Mouse (Mus musculus) kidney, embryonic 15.5 days (tissue): ENCODE results near the gene Ube2h. TPM values are rescaled to one million over a fixed set of nuclear protein-coding genes. Genes with fewer than 3 reads are reported as not detected.
A peak's percentile ranks its signal among the peaks of the same experiment; 100 is the strongest.

Experiments used
- ATAC-seq: fragments of 200-750 bp; cut with Nextera tagmentation; replicated peaks from 2 replicates; pipeline ENCODE4 v1.8.0; 2017; ENCODE audit warnings: moderate TSS enrichment; ENCODE audit not compliant: low FRiP score
- H3K27ac ChIP-seq: fragments of 300-500 bp; sonication (generic); 2 replicates; pipeline ENCODE4 v1.5.1; 2015; ENCODE audit warnings: mild to moderate bottlenecking, inconsistent platforms
- H3K27me3 ChIP-seq: fragments of 300-500 bp; sonication (generic); 2 replicates; pipeline ENCODE4 v1.6.1; 2015; ENCODE audit warnings: inconsistent platforms
- H3K36me3 ChIP-seq: fragments of 300-500 bp; sonication (generic); 2 replicates; pipeline ENCODE4 v1.6.1; 2015; ENCODE audit warnings: inconsistent platforms
- H3K4me1 ChIP-seq: fragments of 300-500 bp; sonication (generic); 2 replicates; pipeline ENCODE4 v1.6.1; 2015; ENCODE audit warnings: inconsistent platforms
- H3K4me2 ChIP-seq: fragments of 300-500 bp; sonication (generic); 2 replicates; pipeline ENCODE4 v1.6.1; 2015; ENCODE audit warnings: moderate library complexity, mild to moderate bottlenecking, inconsistent platforms
- H3K4me3 ChIP-seq: fragments of 300-500 bp; sonication (generic); replicated peaks from 2 replicates; pipeline ENCODE4 v1.5.1; 2015; ENCODE audit warnings: mild to moderate bottlenecking, inconsistent platforms
- H3K9ac ChIP-seq: fragments of 300-500 bp; sonication (generic); 2 replicates; pipeline ENCODE4 v1.6.1; 2015; ENCODE audit warnings: mild to moderate bottlenecking, inconsistent platforms
- H3K9me3 ChIP-seq: fragments of 300-500 bp; sonication (generic); replicated peaks from 2 replicates; pipeline ENCODE4 v1.6.1; 2016; ENCODE audit warnings: inconsistent platforms
- WGBS: fragments of 180-500 bp; shearing (Covaris S2); methylation state at CpG from one replicate; pipeline ENCODE4 v1.1.7; 2015; ENCODE audit warnings: mixed read lengths; 5-methylcytosine and 5-hydroxymethylcytosine counted together
- polyA plus RNA-seq: library from polyadenylated mRNA; unstranded; fragments of >200 nt; fragmentation: Nextera tagmentation; extraction: Ambion mirVana; gene quantifications from 2 replicates; pipeline ENCODE4 v1.2.1, GENCODE M21; 2015

Gene Ube2h
- polyA plus RNA-seq, 1 experiment from 2014 or later, result 50.6 TPM

DNA sequence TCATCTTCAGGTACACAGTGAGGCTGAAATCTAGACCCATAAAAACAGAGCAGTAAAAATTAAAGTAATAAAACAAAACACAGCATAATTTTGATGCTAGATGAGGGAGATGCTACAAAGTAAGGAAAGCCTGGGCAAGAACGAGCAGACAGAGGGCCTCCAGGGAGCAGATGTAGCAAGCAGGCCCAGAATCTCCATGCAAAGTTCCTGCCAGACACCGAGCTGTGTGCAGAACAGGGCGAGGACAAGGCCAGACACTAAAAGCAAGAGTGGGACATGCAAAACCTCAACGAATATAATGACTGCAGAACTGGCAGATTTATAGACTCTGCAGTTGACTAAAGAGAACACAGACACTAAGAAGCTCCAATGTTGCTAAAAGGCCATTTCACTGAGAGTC, 38.9 kb downstream of the Ube2h start:
- H3K9me3 ChIP-seq, result no peaks in the 10 kb centered on the region
- peaks cover 75% of the 10 kb centered on the region for H3K36me3 ChIP-seq

DNA sequence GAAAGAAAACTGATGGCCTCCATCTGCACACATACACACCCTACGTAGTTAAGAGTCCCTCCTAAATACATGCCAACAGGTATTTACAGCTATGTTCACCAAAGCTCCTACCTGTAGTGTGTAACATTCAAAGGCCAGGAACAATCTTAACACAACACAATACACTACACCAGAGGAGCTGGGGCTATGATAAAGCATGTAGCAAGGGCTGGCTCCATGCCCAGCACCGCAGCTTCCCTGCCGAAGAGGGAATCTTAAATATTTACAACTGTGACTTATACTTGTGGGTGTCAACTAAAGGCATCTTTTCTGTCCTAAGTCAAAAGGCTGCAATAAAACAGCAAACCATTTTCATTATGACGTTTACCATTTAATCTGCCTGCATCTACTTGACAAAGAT, 41.3 kb downstream of the Ube2h start:
- no peak overlapping the region for H3K27ac ChIP-seq
- no peak for ATAC-seq
- 0 out of 2 replicates have a peak, but pooled peaks cover 4% of the 10 kb centered on the region for H3K4me1 ChIP-seq
- H3K9me3 ChIP-seq, result no peaks in the 10 kb centered on the region
- H3K36me3 ChIP-seq, result peaks cover 85% of the 10 kb centered on the region
- WGBS, result 54% methylated on average over 4 of the region's 4 CpGs
- no peak overlapping the region for H3K4me3 ChIP-seq
- H3K9ac ChIP-seq, result no peak overlapping the region
- H3K27me3 ChIP-seq, result no peaks in the 10 kb centered on the region
- H3K4me2 ChIP-seq, result no peak overlapping the region

More for the DNA sequence above, 38.9 kb downstream of the Ube2h start:
- Histone ChIP-seq H3K27ac (no peak overlapping the region), H3K4me1 (0 out of 2 replicates have a peak, but pooled peaks cover 4% of the 10 kb centered on the region), H3K4me3 (no peak overlapping the region), H3K9ac (no peak overlapping the region), H3K27me3 (no peaks in the 10 kb centered on the region), H3K4me2 (no peak overlapping the region)
- 77% methylated on average over 4 of the region's 4 CpGs for WGBS
- ATAC-seq, result no peak

- Histone ChIP-seq H3K9ac (no peak overlapping the region), H3K4me2 (no peak overlapping the region), H3K36me3 (peaks cover 82% of the 10 kb centered on the region), H3K9me3 (no peaks in the 10 kb centered on the region), H3K27ac (no peak overlapping the region), H3K4me1 (0 out of 2 replicates have a peak, but pooled peaks cover 4% of the 10 kb centered on the region), H3K4me3 (no peak overlapping the region), H3K27me3 (no peaks in the 10 kb centered on the region)
- ATAC-seq, result no peak
- 90% methylated on average over 6 of the region's 6 CpGs for WGBS
These were observed 45.1 kb downstream of the Ube2h start for GRCm38 (mm10) chr6:30259271-30259670.

DNA sequence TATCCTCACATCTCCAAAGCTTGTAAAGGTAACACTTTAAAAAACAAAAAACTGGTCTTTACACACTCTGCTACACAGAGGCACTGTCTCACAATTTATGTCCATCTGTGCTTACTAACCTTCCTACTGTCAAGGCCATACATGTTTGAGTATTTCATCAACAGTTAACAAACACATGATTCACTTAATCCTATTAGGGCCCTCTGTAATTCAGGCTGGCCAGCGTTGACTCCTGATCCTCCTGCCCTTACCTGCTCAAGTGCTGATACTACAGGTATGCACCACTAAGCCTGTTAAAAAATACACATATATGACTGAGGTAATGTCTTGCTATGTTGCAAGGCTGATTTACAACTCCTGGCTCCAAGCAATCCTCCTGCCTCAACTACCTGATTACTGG, 46.4 kb downstream of the Ube2h start:
- Histone ChIP-seq H3K36me3 (peaks cover 77% of the 10 kb centered on the region), H3K27me3 (no peaks in the 10 kb centered on the region), H3K4me3 (no peak overlapping the region), H3K4me1 (0 out of 2 replicates have a peak, but pooled peaks cover 4% of the 10 kb centered on the region), H3K4me2 (no peak overlapping the region), H3K9me3 (no peaks in the 10 kb centered on the region), H3K9ac (no peak overlapping the region), H3K27ac (no peak overlapping the region)
- 84% methylated on average over 1 of the region's 1 CpGs for WGBS
- ATAC-seq, result no peak

- Histone ChIP-seq H3K9ac (no peak overlapping the region), H3K36me3 (peaks cover 82% of the 10 kb centered on the region), H3K27me3 (no peaks in the 10 kb centered on the region), H3K4me3 (no peak overlapping the region), H3K4me1 (no peaks in the 10 kb centered on the region), H3K4me2 (no peak overlapping the region), H3K27ac (no peak overlapping the region), H3K9me3 (no peaks in the 10 kb centered on the region)
- 62% methylated on average over 1 of the region's 1 CpGs for WGBS
- no peak for ATAC-seq
These were observed 48.5 kb downstream of the Ube2h start for GRCm38 (mm10) chr6:30255846-30256245.

GRCm38 (mm10) chr6:30252271-30253010, 51.9 kb downstream of the Ube2h start:
- H3K36me3 ChIP-seq, result peaks cover 60% of the 10 kb centered on the region
- no peak overlapping the region for H3K4me3 ChIP-seq
- no peak overlapping the region for H3K27ac ChIP-seq
- no peaks in the 10 kb centered on the region for H3K27me3 ChIP-seq
- ATAC-seq, result no peak
- H3K4me1 ChIP-seq, result no peaks in the 10 kb centered on the region
- no peak overlapping the region for H3K4me2 ChIP-seq
- H3K9ac ChIP-seq, result no peak overlapping the region
- 88% methylated on average over 5 of the region's 5 CpGs for WGBS
- no peaks in the 10 kb centered on the region for H3K9me3 ChIP-seq

- no peak overlapping the region for H3K4me2 ChIP-seq
- H3K27ac ChIP-seq, result no peak overlapping the region
- H3K4me3 ChIP-seq, result no peak overlapping the region
- ATAC-seq, result no peak
- WGBS, result 93% methylated on average over 3 of the region's 3 CpGs
- no peak overlapping the region for H3K9ac ChIP-seq
- H3K27me3 ChIP-seq, result no peaks in the 10 kb centered on the region
- H3K4me1 ChIP-seq, result no peaks in the 10 kb centered on the region
- peaks cover 40% of the 10 kb centered on the region for H3K36me3 ChIP-seq
- no peaks in the 10 kb centered on the region for H3K9me3 ChIP-seq
These were observed 55.6 kb downstream of the Ube2h start for GRCm38 (mm10) chr6:30248708-30249107.

DNA sequence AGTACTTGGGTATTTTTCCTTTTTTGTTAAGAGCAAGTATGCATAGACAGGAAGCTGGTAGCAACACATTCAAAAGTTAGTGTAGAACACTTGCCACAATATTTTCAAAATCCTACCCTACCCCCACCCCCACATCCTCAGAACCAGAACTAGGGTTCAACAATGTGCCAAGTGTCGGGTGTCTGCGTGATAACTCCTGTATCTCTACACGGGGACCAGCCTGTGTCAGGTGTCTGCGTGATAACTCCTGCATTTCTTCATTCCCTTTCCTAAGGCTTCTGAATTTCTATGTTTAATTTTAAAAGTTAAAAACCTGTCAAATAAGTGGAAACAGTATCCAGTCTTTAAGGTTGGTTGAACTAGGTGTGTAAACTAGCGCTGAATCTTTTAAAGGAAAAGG, 58.4 kb downstream of the Ube2h start:
- Histone ChIP-seq H3K9me3 (no peaks in the 10 kb centered on the region), H3K4me3 (no peak overlapping the region), H3K4me2 (no peak overlapping the region), H3K4me1 (no peaks in the 10 kb centered on the region; the same call in 1 of the 2 replicates), H3K9ac (no peak overlapping the region), H3K27ac (no peak overlapping the region), H3K27me3 (no peaks in the 10 kb centered on the region), H3K36me3 (peaks cover 26% of the 10 kb centered on the region; the same call in 1 of the 2 replicates)
- ATAC-seq, result no peak
- 80% methylated on average over 5 of the region's 5 CpGs for WGBS

DNA sequence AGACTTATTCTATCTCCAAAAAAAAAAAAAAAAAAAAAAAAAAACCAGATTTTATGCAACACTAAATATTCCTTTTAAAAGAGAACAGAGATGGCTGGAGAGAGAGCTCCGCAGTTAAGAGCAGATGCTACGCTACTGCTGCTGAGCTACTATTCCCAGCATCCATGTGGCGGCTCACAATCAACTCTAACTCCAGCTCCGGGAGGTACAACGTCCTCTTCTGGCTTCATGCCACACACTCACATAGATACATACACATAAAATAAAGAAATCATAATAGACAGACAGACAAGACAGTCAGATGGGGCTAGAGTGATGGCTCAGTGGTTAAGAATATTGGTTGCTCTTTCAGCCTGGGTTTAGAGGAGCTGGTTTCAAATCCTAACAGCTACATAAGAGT, 58.9 kb downstream of the Ube2h start:
- H3K27me3 ChIP-seq, result no peaks in the 10 kb centered on the region
- no peaks in the 10 kb centered on the region; the same call in 1 of the 2 replicates for H3K4me1 ChIP-seq
- H3K4me3 ChIP-seq, result no peak overlapping the region
- no peak overlapping the region for H3K9ac ChIP-seq
- H3K9me3 ChIP-seq, result no peaks in the 10 kb centered on the region
- H3K27ac ChIP-seq, result no peak overlapping the region
- H3K36me3 ChIP-seq, result peaks cover 29% of the 10 kb centered on the region; the same call in 1 of the 2 replicates
- no peak overlapping the region for H3K4me2 ChIP-seq
- no peak for ATAC-seq
- WGBS, result 91% methylated on average over 5 of the region's 5 CpGs

DNA sequence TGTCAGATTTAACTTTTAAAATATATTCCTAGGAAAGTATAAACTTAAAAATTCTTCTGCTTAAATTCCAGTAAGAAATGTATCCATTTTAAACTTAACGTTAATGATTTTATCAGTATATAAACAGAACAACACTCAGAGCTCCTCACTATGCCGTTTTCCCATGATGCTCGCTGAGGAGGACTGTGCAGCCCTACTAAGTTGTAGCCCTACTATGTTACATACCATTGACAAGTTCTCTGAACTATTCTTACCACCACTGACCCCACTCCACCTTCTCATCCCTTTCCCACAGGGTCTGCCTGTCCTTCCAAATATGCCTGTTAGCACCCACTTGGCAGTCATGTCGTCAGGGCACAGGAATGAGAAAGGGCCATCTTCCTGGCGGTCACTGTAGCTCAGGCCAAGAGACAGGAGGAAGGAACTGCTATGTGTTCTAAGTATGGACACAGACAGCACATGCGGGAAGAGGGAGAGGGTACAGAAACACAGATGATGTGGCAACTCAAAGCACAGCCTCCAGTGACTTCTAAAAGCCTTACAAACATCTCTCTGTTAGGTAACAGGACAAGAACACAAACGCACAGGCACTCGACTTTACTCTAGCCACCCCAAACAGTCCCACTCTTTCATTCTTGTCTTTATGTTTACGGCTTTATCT, 60.9 kb downstream of the Ube2h start:
- 0 out of 2 replicates have a peak overlapping the region, but pooled peaks have one; percentile 13 for H3K27ac ChIP-seq
- H3K4me2 ChIP-seq, result no peak overlapping the region
- ATAC-seq, result no peak
- no peaks in the 10 kb centered on the region for H3K27me3 ChIP-seq
- no peak overlapping the region for H3K4me3 ChIP-seq
- peaks cover 42% of the 10 kb centered on the region for H3K36me3 ChIP-seq
- H3K4me1 ChIP-seq, result no peaks in the 10 kb centered on the region; the same call in 1 of the 2 replicates
- 83% methylated on average over 9 of the region's 9 CpGs for WGBS
- H3K9me3 ChIP-seq, result no peaks in the 10 kb centered on the region
- H3K9ac ChIP-seq, result no peak overlapping the region

DNA sequence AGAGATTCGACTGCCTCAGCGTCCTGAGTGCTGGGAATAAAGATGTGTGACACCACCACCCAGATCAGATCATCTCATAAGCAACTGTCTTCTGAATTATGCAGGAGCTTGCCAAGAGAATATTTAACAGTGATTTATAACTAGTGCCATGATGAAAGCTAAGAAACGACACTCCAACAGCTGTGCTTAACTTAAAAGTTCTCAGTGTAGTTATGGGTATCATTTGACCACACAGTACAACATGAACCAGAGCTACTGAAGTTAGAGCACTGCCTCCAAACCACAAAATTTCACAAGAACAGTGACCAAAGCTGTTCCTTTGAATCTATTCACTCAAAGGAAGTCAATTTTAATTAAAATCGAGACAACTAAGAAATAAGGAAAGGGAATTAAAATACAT, 61.4 kb downstream of the Ube2h start:
- Histone ChIP-seq H3K4me3 (no peak overlapping the region), H3K9ac (no peak overlapping the region), H3K4me2 (no peak overlapping the region), H3K9me3 (no peaks in the 10 kb centered on the region), H3K27ac (no peak overlapping the region), H3K27me3 (no peaks in the 10 kb centered on the region), H3K4me1 (no peaks in the 10 kb centered on the region; the same call in 1 of the 2 replicates), H3K36me3 (peaks cover 39% of the 10 kb centered on the region)
- no peak for ATAC-seq
- 78% methylated on average over 4 of the region's 4 CpGs for WGBS

GRCm38 (mm10) chr6:30240105-30240504, 64.2 kb downstream of the Ube2h start:
- WGBS, result 85% methylated on average over 7 of the region's 7 CpGs
- Histone ChIP-seq H3K27ac (no peak overlapping the region), H3K4me3 (no peak overlapping the region), H3K27me3 (no peaks in the 10 kb centered on the region), H3K9ac (no peak overlapping the region), H3K9me3 (no peaks in the 10 kb centered on the region), H3K36me3 (peaks cover 45% of the 10 kb centered on the region), H3K4me1 (no peaks in the 10 kb centered on the region; the same call in 1 of the 2 replicates), H3K4me2 (no peak overlapping the region)
- no peak for ATAC-seq
